Mouse (Mus musculus) MEL-GATA-1-ER (cell line): ENCODE data around the gene Micu2.

Experiments used
- DNase-seq: peaks from one replicate; pipeline ENCODE4 v3.0.0-alpha.2; 2012; ENCODE audit warnings: low read depth; ENCODE audit errors: extremely low read depth

Gene Micu2

DNA sequence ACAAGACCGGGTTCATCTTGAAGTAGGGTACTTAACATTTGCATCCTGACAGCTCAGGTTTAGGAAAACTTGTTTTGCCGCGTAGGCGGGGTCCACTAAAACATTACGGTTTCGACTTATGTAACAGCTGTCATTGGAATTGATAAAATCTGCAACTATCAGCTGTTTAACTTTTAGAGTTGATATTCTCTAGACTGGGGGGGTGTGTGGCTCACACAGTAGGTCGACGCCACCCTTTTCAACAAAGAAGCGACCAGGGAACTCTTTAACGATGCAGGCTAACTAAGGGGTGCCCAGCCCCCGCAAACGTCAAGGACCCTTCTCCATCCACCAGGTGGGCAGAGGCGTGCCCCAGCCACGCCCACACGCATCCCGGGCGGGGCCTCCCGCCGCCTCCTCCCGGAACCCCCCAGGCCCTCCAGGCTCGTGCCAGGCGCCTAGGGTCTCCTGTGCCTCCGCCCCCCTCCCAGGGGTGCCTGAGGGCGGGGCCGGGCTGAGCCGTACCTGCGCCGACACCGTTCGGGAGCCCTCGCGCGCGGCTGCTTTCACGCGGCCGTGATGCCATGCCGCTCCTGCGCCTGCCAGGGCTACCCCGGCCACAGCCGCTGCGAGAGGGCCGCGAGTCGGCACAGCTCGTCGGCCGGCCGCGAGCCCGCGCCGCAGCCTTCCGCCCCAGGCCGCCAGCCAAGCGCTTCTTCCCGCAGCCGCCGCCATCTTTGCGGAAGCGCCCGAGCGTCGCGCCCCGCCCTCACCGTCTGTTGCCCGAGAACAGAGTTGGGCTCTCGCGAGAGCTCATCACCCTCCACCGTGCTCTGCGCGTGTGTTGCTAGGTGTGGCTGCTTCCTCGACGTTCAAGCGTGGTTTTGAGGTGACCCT is at the start of gene Micu2:
Micu2 (minus strand) TSS at position 737 of the 876 bp plus-strand sequence.
- DNase-seq, result peak; percentile 72

GRCm38 (mm10) chr14:58046639-58047284 is 47.7 kb upstream of the Micu2 start:
- no peak for DNase-seq

GRCm38 (mm10) chr14:58036174-58036573 is 37.1 kb upstream of the Micu2 start:
- no peak for DNase-seq

GRCm38 (mm10) chr14:58034567-58034966 is 35.5 kb upstream of the Micu2 start:
- DNase-seq, result no peak

GRCm38 (mm10) chr14:58018869-58019268 is 19.8 kb upstream of the Micu2 start:
- DNase-seq, result no peak

GRCm38 (mm10) chr14:58003852-58004251 is 4.8 kb upstream of the Micu2 start:
- DNase-seq, result no peak

GRCm38 (mm10) chr14:58002161-58002560 is 3.1 kb upstream of the Micu2 start:
- DNase-seq, result no peak

DNA sequence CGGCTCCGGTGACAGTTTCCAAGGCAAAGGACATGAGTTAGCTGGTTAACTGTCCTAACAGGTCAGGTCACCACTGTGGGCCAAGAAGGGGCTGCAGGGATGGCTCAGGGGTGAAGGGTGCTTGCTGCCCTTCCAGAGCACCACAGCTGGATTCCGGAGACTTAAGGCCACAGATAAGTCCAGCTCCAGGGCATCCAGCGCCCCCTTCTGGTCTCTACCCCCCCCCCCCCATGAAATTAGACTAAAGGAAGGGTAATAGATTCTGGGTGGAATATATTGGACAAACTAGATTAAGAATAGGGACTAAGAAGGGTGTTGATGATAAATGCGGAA is 306 bp upstream of the Micu2 start:
- no peak for DNase-seq

- no peak for DNase-seq
Observed at GRCm38 (mm10) chr14:57997431-57997830, 1.6 kb downstream of the Micu2 start.

DNA sequence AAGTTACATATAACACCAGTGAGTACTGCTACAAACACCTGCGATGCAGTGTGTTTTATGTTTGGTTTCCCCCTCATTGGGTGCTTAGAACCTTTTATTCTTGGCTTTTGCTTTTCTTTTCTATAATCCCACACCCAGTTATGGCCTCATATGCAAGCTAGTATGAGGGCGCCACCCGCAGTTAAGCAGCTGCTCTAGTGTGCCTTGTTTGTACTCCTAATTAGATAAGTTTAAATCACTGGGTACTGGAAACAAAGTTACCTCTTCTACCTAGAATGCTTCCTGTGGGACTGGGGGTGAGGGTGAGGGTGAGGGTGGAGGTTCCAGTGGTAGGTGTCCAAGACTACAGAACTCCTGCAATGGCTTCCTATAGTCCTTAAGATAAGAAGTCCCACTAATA is 2.9 kb downstream of the Micu2 start:
- no peak for DNase-seq

DNA sequence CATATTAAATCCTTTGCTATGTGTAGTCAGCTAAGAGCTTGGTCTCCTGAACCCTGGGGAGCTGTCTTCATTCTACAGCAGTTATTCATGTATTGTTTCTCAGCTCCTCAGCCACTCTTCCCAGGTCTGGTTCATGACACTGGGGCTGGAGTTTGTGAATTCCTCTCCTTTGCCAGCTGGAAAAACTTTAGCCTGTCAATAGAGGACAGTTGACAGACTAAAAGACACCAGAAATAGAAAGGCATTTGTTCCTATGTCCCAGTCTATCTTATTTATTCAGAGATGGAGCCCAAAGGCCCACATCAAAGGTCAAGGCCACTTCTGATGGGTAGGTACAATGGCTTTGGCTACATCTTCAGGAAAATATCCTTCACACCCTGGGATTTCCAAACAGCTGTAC is 7.3 kb downstream of the Micu2 start:
- no peak for DNase-seq

DNA sequence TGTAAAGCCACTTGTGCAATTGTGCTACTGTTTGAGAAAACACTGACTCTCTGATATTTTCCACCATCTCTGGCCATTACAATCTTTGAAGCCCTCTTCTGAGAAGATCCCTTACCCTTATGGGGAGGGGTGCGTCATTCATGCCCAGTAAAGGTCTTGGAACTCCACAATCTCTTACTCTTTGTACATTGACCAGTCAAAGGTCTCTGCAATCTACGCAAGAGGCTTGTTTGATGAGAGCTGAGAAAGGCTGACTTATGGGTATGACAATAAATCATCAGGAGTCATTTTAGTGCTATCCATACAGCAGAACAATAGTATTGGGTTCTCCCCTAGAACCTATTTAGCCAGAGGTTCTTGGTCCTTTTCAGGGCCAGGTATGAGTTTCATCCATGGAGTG is 9.9 kb downstream of the Micu2 start:
- DNase-seq, result no peak

GRCm38 (mm10) chr14:57985780-57986179 is 13.3 kb downstream of the Micu2 start:
- no peak for DNase-seq

GRCm38 (mm10) chr14:57982450-57982849 is 16.6 kb downstream of the Micu2 start:
- DNase-seq, result no peak

DNA sequence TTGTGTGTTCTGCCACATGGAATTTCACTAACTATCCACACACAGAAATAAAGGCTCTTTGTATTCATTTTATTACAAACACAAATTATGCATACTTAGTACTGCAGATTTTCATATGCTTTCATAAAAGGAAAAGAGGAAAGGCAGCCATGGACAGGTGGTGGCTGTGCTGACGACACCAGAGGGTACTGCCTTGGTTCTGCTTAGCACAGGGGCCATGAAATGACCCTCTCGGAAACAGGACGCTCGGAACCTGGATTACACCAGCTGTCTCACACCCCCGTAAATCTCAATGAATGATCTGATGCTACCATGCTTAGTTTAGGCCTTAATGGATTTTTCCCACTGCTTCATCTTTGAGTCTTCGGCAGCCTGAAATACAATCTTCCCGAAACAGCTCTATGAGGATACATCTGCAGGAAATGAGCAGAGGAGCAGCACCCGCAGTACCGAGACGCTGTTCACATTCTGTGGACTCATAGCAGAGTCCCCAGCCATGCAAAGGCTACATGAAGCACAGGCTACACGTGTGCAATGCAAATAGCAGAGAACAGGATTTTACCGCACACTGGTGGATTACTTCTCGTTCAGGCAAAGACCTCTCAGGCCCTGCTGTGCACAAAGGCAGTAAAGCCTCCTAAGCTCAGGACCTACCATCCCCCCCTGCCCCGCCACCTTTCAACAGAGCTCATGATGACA is 17.2 kb downstream of the Micu2 start:
- no peak for DNase-seq

DNA sequence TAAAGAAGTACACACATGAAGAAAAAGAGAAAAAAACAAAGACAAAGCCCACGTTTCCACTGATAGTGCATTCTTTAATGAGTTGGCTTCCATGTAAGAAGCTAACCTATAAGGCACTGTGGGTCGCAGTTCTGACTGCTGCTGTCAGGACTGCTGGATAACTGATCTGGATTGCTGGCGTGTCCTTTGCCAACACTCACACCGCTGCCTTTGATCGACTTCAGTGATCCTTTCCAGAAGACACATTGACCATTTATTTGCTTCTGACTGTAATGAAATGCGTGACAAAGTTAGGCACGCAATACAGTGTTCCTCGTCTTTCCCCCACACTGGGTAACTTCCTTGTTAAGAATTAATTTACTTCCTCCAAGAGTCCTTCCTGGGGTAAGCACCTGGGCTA is 18.3 kb downstream of the Micu2 start:
- no peak for DNase-seq

DNA sequence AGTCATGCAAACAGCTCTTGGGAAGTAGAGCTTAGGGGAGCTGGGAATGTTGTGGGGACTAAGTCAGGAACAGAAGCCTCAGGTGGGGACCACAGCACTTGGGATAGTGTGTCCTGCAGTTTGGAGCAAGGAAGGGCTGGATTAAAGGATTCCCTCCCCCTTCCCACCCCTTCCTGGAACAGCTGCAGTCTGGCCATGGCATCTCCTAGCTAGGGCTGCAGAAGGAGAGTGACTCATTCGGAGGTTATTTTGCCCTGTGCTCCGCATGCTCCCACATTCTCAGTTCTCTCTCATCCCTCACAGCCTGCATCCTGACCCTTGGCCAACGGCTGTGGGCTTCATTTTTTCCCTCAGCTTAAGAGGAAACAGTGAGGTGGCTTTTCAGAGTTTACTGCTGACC is 18.9 kb downstream of the Micu2 start:
- no peak for DNase-seq

DNA sequence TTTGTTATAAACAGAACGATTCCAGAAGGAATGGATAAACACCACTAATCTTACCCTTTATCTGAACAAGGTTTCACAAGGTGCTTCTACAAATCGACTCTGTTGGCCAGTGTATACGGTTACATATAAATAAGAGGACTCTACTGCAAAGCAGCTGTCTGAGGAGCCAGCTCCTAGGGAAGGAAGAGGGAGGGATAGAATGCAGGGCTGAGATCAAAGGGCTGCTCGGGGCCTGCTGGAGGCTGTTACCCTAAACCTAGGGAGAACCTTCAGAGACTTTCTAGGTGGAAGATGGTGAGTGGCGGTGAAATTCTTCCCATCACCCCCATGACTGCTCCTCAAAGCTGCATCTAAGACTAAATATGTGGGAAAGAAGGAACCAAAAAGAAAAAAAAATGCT is 20.9 kb downstream of the Micu2 start:
- DNase-seq, result no peak

DNA sequence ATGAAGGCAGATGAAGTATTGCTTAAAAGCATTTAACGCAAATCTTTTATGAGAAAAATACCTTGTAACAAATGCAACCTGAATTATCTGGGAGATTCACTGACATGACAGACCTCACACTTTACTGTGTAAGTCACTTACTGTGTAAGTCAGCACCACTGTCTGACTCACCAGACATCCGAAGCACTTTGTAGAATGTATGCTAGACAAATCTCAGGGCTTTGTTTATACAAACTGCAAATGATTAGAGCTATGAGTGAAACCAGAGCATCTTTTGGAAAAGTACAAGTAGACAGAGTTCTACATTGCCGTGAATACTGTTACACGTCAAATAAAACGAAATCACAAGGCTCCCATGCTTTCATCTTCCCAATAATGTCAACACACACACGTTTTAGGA is 23.4 kb downstream of the Micu2 start:
- DNase-seq, result no peak

- no peak for DNase-seq
Observed at GRCm38 (mm10) chr14:57971986-57972525, 27.0 kb downstream of the Micu2 start.

GRCm38 (mm10) chr14:57968873-57969272 is 30.2 kb downstream of the Micu2 start:
- no peak for DNase-seq
